Mouse (Mus musculus) lung, postnatal 0 days (tissue): ENCODE measurements around the gene 4930470P17Rik.

Experiments
- CTCF ChIP-seq: IDR thresholded peaks from 2 replicates; pipeline ENCODE4 v1.5.1; 2016; ENCODE audit warnings: antibody characterized with exemption, mild to moderate bottlenecking
- EP300 ChIP-seq: IDR thresholded peaks from 2 replicates; pipeline ENCODE4 v1.6.1; 2016; ENCODE audit warnings: antibody characterized with exemption, mild to moderate bottlenecking, control low read depth

DNA sequence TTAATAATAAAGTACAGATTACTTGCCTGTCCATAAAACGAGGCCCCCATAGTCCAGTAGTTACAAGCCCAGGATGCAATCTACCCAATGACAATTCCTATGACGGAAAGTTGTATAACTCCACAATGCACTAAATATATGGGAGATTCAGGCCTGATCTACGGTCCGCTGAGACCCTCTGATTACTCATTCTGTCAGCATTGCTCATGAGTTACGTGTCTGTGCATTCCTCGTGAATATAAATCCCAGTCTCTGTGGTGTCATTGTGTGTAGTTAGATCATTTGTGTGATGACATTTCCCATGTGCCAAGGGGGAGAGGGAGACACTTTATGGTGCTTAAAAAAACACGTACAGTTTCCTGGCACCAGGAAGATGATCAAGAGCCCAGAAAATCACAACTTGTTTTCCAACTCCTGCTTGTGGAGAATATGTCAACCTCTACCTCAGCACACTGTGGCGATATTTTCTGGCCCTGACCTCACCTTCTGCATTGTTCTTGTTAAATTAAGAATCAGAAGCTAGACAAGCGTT, 13.4 kb downstream of the 4930470P17Rik start:
- TF ChIP-seq CTCF (no peak), EP300 (no peak)
